Mouse (Mus musculus) MEL (cell line): ENCODE data around the gene Abcc3. TPM values are rescaled to one million over a fixed set of nuclear protein-coding genes. Genes with fewer than 3 reads are reported as not detected.

Experiments
- DNase-seq: peaks from one replicate; pipeline ENCODE4 v3.0.0; 2011; ENCODE audit warnings: low read depth, low spot score
- H3K27ac ChIP-seq: 2 replicates; pipeline ENCODE4 v1.5.1; 2012; ENCODE audit warnings: low read depth, mild to moderate bottlenecking, control low read depth, low read length, moderate library complexity; ENCODE audit not compliant: control insufficient read depth
- H3K27me3 ChIP-seq, 2 experiments: fragments of 150-350 bp in 1 of 2; sonication (generic) in 1 of 2; 2 replicates each; pipeline ENCODE4 v1.6.1; 2012; ENCODE audit warnings: low read length in 2 of 2, mild to moderate bottlenecking in 2 of 2, improper control_type of control experiment in 1 of 2, moderate library complexity in 1 of 2; ENCODE audit not compliant: insufficient read depth in 2 of 2, control insufficient read depth in 1 of 2
- H3K36me3 ChIP-seq, 2 experiments: 2 replicates each; pipeline ENCODE4 v1.6.1; 2012 to 2014; ENCODE audit warnings: low read length in 2 of 2, improper control_type of control experiment in 1 of 2, inconsistent platforms in 1 of 2, mild to moderate bottlenecking in 1 of 2; ENCODE audit not compliant: insufficient read depth in 2 of 2, control insufficient read depth in 1 of 2
- H3K4me1 ChIP-seq, 2 experiments: fragments of 150-350 bp in 1 of 2; sonication (generic) in 1 of 2; 2 replicates each; pipeline ENCODE4 v1.6.1; 2012; ENCODE audit warnings: low read length in 2 of 2, improper control_type of control experiment in 1 of 2, mild to moderate bottlenecking in 1 of 2; ENCODE audit not compliant: insufficient read depth in 2 of 2, control insufficient read depth in 1 of 2
- H3K4me3 ChIP-seq, 2 experiments: fragments of 150-350 bp in 1 of 2; sonication (generic) in 1 of 2; 2 replicates each; pipeline ENCODE4 v1.5.1; 2012; ENCODE audit warnings: low read depth in 2 of 2, low read length in 2 of 2, mild to moderate bottlenecking in 2 of 2, moderate library complexity in 2 of 2, control low read depth in 1 of 2, improper control_type of control experiment in 1 of 2; ENCODE audit not compliant: control insufficient read depth in 1 of 2, insufficient read depth in 1 of 2
- H3K79me2 ChIP-seq: 2 replicates; pipeline ENCODE4 v1.6.1; 2012; ENCODE audit warnings: mild to moderate bottlenecking, low read length, moderate library complexity; ENCODE audit not compliant: control insufficient read depth, poor library complexity, insufficient read depth
- H3K9ac ChIP-seq: 2 replicates; pipeline ENCODE4 v1.6.1; 2012; ENCODE audit warnings: low read depth, mild to moderate bottlenecking, control low read depth, low read length, moderate library complexity; ENCODE audit not compliant: control insufficient read depth, poor library complexity, severe bottlenecking
- H3K9me3 ChIP-seq: fragments of 150-350 bp; sonication (generic); replicated peaks from 2 replicates; pipeline ENCODE4 v1.6.1; 2012; ENCODE audit warnings: mild to moderate bottlenecking, low read length, improper control_type of control experiment, moderate library complexity; ENCODE audit not compliant: insufficient read depth
- CHD1 ChIP-seq: IDR thresholded peaks from 2 replicates; pipeline ENCODE4 v1.6.1; 2012; ENCODE audit warnings: low read depth, mild to moderate bottlenecking, inconsistent platforms, low read length, improper control_type of control experiment
- CHD2 ChIP-seq: IDR thresholded peaks from 2 replicates; pipeline ENCODE4 v1.6.1; 2011; ENCODE audit warnings: low read length, improper control_type of control experiment
- ELF1 ChIP-seq: IDR thresholded peaks from 2 replicates; pipeline ENCODE4 v1.6.1; 2014; ENCODE audit warnings: low read depth, mild to moderate bottlenecking, inconsistent platforms, low read length, improper control_type of control experiment, moderate library complexity
- EP300 ChIP-seq, 2 experiments: IDR thresholded peaks; 2 replicates each; pipeline ENCODE4 v1.6.1; 2011; ENCODE audit warnings: improper control_type of control experiment in 2 of 2, low read length in 2 of 2, low read depth in 1 of 2, mild to moderate bottlenecking in 1 of 2
- GABPA ChIP-seq: IDR thresholded peaks from 2 replicates; pipeline ENCODE4 v1.6.1; 2012; ENCODE audit warnings: low read depth, mild to moderate bottlenecking, inconsistent platforms, low read length, improper control_type of control experiment, moderate library complexity
- GATA1 ChIP-seq: IDR thresholded peaks from 2 replicates; pipeline ENCODE4 v1.6.1; 2011; ENCODE audit warnings: low read depth, low read length, improper control_type of control experiment
- HCFC1 ChIP-seq: IDR thresholded peaks from 2 replicates; pipeline ENCODE4 v1.6.1; 2012; ENCODE audit warnings: low read depth, mild to moderate bottlenecking, inconsistent platforms, low read length, improper control_type of control experiment, moderate library complexity
- JUND ChIP-seq: IDR thresholded peaks from 2 replicates; pipeline ENCODE4 v1.6.1; 2011; ENCODE audit warnings: low read depth, mild to moderate bottlenecking, improper control_type of control experiment, low read length
- KAT2A ChIP-seq: conservative IDR thresholded peaks from 2 replicates; pipeline ENCODE4 v1.6.1; 2012; ENCODE audit warnings: low read depth, low read length, improper control_type of control experiment, inconsistent platforms
- MAFK ChIP-seq: IDR thresholded peaks from 2 replicates; pipeline ENCODE4 v1.6.1; 2011; ENCODE audit warnings: low read depth, mild to moderate bottlenecking, low read length, improper control_type of control experiment, borderline replicate concordance
- MAX ChIP-seq: IDR thresholded peaks from 2 replicates; pipeline ENCODE4 v1.6.1; 2011; ENCODE audit warnings: low read length, improper control_type of control experiment
- MXI1 ChIP-seq: IDR thresholded peaks from 2 replicates; pipeline ENCODE4 v1.6.1; 2011; ENCODE audit warnings: mild to moderate bottlenecking, low read depth, low read length, improper control_type of control experiment
- MYC ChIP-seq: IDR thresholded peaks from 2 replicates; pipeline ENCODE4 v1.6.1; 2011; ENCODE audit warnings: low read depth, mild to moderate bottlenecking, low read length, improper control_type of control experiment, moderate library complexity
- NELFE ChIP-seq: IDR thresholded peaks from 2 replicates; pipeline ENCODE4 v1.6.1; 2011; ENCODE audit warnings: low read depth, low read length, improper control_type of control experiment
- NRF1 ChIP-seq: IDR thresholded peaks from 2 replicates; pipeline ENCODE4 v1.6.1; 2014; ENCODE audit warnings: low read depth, mild to moderate bottlenecking, inconsistent platforms, low read length, improper control_type of control experiment, moderate library complexity; ENCODE audit not compliant: poor library complexity, insufficient read depth, severe bottlenecking
- POLR2A ChIP-seq, 2 experiments: IDR thresholded peaks; 2 replicates each; pipeline ENCODE4 v1.6.1; 2011 to 2012; ENCODE audit warnings: low read length in 2 of 2, mild to moderate bottlenecking in 2 of 2, control low read depth in 1 of 2, improper control_type of control experiment in 1 of 2, low read depth in 1 of 2, moderate library complexity in 1 of 2; ENCODE audit not compliant: control insufficient read depth in 1 of 2, insufficient read depth in 1 of 2, poor library complexity in 1 of 2
- POLR2AphosphoS2 ChIP-seq: IDR thresholded peaks from 2 replicates; pipeline ENCODE4 v1.6.1; 2011; ENCODE audit warnings: low read length, improper control_type of control experiment
- POLR2AphosphoS5 ChIP-seq: IDR thresholded peaks from 2 replicates; pipeline ENCODE4 v1.6.1; 2012; ENCODE audit warnings: low read depth, borderline replicate concordance, mild to moderate bottlenecking, inconsistent platforms, low read length, moderate library complexity, mixed read lengths
- RCOR1 ChIP-seq: IDR thresholded peaks from 2 replicates; pipeline ENCODE4 v1.6.1; 2012; ENCODE audit warnings: low read depth, mild to moderate bottlenecking, inconsistent platforms, low read length, improper control_type of control experiment
- SIN3A ChIP-seq: IDR thresholded peaks from 2 replicates; pipeline ENCODE4 v1.6.1; 2012; ENCODE audit warnings: low read length, improper control_type of control experiment, inconsistent platforms
- SMC3 ChIP-seq: IDR thresholded peaks from 2 replicates; pipeline ENCODE4 v1.6.1; 2011; ENCODE audit warnings: low read depth, low read length, improper control_type of control experiment
- TAL1 ChIP-seq: IDR thresholded peaks from 2 replicates; pipeline ENCODE4 v1.6.1; 2012; ENCODE audit warnings: mild to moderate bottlenecking, inconsistent platforms, low read length, moderate library complexity, mixed read lengths
- TCF12 ChIP-seq: IDR thresholded peaks from 2 replicates; pipeline ENCODE4 v1.6.1; 2014; ENCODE audit warnings: low read depth, mild to moderate bottlenecking, inconsistent platforms, low read length, improper control_type of control experiment, moderate library complexity
- USF2 ChIP-seq, 2 experiments: IDR thresholded peaks; 2 replicates each; pipeline ENCODE4 v1.6.1; 2011 to 2012; ENCODE audit warnings: improper control_type of control experiment in 2 of 2, low read length in 2 of 2, borderline replicate concordance in 1 of 2, inconsistent platforms in 1 of 2, low read depth in 1 of 2, mild to moderate bottlenecking in 1 of 2; ENCODE audit not compliant: insufficient read depth in 1 of 2
- ZC3H11A ChIP-seq: IDR thresholded peaks from 2 replicates; pipeline ENCODE4 v1.6.1; 2012; ENCODE audit warnings: low read depth, mild to moderate bottlenecking, inconsistent platforms, low read length, improper control_type of control experiment
- ZKSCAN1 ChIP-seq: IDR thresholded peaks from 2 replicates; pipeline ENCODE4 v1.6.1; 2012; ENCODE audit warnings: low read depth, mild to moderate bottlenecking, inconsistent platforms, low read length, improper control_type of control experiment, moderate library complexity
- polyA plus RNA-seq, 2 experiments: library from polyadenylated mRNA; stranded (reverse) in 1 of 2; unstranded in 1 of 2; fragments of >175 nt in 1 of 2; fragments of >200 nt in 1 of 2; gene quantifications; 2 replicates each; pipeline versions ENCODE4 v1.2.1 to v1.2.4; 2012; ENCODE audit warnings: low replicate concordance in 2 of 2, low read depth in 1 of 2; ENCODE audit not compliant: insufficient read length in 2 of 2, insufficient read depth in 1 of 2, missing spikeins in 1 of 2
- total RNA-seq: library from RNA; depleted of rRNA; stranded (reverse); fragments of 300-350 nt; gene quantifications from 2 replicates; pipeline ENCODE4 v1.2.3, GENCODE M21; 2012

Abcc3 gene
- total and polyA plus RNA-seq, 3 experiments = 0.27 to 0.29 TPM; not detected in 1

DNA sequence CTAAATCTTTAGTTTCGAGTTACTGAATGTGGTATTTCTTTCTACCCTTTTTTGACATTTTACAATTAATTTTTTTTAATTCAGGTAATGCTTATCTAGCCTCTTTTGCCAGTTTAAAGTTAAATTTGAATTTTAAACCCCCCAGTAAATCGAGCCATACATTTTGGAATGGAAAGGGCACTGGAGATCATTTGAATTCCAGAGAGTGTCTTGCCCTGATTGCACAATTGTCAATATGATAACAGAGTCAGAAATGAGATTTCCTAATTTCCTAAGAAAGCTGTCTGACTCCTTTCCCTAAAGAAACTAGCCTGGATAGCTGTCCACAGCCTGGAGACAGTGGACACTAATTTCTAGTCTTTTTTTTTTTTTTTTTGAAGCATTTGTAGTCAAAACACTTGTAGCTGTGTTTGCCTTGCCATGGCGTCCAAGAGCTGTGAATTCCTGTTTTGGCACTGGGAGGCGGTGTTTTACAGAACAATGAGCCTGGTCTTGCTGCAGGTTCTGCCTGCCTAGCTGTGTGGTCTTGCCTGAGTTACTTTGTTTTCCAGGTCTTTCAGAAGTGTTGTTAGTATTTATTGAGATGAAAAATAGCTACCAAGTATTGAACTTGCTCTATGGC, 63.4 kb downstream of the Abcc3 start (continued):
- TF ChIP-seq ZC3H11A (no peak), ELF1 (no peak), MYC (no peak), HCFC1 (no peak), JUND (no peak), GABPA (no peak), TCF12 (no peak), ZKSCAN1 (no peak), POLR2A (IDR thresholded peaks at IDR 0.05; ENCODE audit: control insufficient read depth in 1 of 2, insufficient read depth in 1 of 2, low read depth in 1 of 2, low read length in 2 of 2, poor library complexity in 1 of 2) (no peak), CHD1 (no peak), SMC3 (peak; percentile 54)

DNA sequence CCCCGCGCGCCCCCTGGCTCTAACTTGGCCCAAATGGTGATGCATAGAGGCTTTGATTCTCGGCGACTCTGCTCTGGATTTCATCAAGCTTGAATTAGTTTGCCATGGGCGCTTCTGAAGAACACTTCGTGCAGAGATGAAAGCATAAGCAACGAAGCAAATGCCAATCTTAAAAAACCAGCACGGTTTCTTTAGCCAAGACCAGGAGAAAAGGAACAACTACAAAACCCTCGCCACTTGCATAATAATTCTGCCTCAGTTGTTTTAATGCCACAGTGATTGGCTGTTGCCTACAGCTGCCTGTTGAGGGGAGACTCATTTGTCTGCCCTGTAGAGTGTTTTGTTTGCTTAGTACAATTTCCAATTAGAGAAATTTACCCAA, 64.2 kb downstream of the Abcc3 start:
- no peak for TF ChIP-seq NRF1
- no peak for TF ChIP-seq TCF12
- TF ChIP-seq GABPA = no peak
- no peak for TF ChIP-seq CHD1
- TF ChIP-seq SIN3A = peak; percentile 6; the same call in 1 of the 2 replicates
- Histone ChIP-seq H3K9ac (peak overlapping the region; percentile 93), H3K9me3 (no peaks in the 10 kb centered on the region), H3K79me2 (peaks cover 10% of the 10 kb centered on the region), H3K4me3 (peak overlapping the region; percentile 93 to 94), H3K4me1 (peaks cover 2 to 8% of the 10 kb centered on the region in 2 experiments; a peak in 3 of 4 replicates), H3K27ac (no peak overlapping the region), H3K36me3 (peaks cover 0 to 19% of the 10 kb centered on the region in 2 experiments; a peak in 2 of 4 replicates), H3K27me3 (no peaks in the 10 kb centered on the region)
- peak; percentile 43 for DNase-seq

DNA sequence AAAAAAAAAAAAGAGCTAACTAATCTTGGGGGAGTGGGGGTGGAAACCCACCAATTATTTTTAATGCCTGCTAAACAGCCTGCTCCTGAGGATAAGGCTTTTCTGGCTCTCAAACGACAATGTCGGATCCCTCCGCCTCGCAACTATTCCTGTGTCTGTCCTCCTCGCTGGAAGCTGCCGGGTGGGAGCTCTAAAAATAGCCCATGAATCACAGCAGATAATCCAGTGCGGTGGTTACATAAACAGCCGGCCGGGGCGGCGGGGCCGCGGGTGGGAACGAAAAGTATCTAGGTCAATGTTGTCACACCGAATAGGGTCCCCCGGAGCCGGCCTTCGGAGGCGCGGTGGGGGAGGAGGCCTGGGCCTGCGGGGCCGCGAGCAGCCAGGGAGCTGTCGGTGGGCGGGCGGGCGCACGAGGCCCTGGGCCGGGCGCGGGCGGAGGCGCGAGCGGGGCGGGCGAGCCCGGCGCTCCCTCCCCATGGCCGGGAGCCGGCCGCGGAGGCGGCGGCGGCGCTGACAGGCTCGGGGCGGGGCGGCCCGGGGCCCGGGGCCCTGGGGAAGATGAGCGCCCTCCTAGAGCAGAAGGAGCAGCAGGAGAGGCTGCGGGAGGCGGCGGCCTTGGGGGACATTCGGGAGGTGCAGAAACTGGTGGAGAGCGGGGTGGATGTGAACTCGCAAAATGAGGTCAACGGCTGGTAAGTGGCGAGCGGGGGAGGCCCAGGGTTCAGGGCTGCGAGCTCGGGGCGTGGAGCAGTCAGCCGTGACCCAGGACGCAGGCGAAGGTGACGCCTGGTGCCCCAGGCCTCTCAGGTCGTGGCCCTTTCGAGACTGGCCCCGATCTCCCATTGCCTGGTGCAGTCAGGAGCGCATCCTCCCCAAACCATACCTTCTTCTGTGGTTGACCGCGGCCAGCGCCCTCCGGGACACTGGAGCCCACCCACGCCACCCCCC, 64.8 kb downstream of the Abcc3 start, which contains the start of gene Ankrd40:
Gene Ankrd40, plus strand, starts transcription at position 309 of the 951 bp plus-strand sequence.
- Histone ChIP-seq H3K9me3 (no peaks in the 10 kb centered on the region), H3K27ac (peak within 1 kb of the TSS; percentile 51), H3K4me1 (peaks cover 0 to 8% of the 10 kb centered on the region in 2 experiments; a peak in 1 of 4 replicates), H3K27me3 (no peaks in the 10 kb centered on the region), H3K9ac (peak within 1 kb of the TSS; percentile 93), H3K36me3 (peaks cover 0 to 18% of the 10 kb centered on the region in 2 experiments; a peak in 2 of 4 replicates), H3K79me2 (peaks cover 10% of the 10 kb centered on the region), H3K4me3 (peak within 1 kb of the TSS; percentile 93 to 94)
- peak; percentile 94 for DNase-seq
- peak; percentile 46; the same call in 1 of the 2 replicates for TF ChIP-seq CHD2
- no peak for TF ChIP-seq USF2 (IDR thresholded peaks at IDR 0.05; ENCODE audit: borderline replicate concordance in 1 of 2, insufficient read depth in 1 of 2, low read depth in 1 of 2, low read length in 2 of 2)
- TF ChIP-seq MXI1 = peak; percentile 91
- peak; percentile 63; the same call in 1 of the 2 replicates for TF ChIP-seq GATA1
- no peak for TF ChIP-seq POLR2AphosphoS5
- TF ChIP-seq TAL1 = no peak
- peak; percentile 69 for TF ChIP-seq MAX
- no peak for TF ChIP-seq POLR2AphosphoS2
- peak; percentile 67; the same call in 1 of the 2 replicates for TF ChIP-seq KAT2A
- peak in 1 of 2 experiments; percentile 55; a peak in 1 of 4 replicates for TF ChIP-seq EP300 (IDR thresholded peaks at IDR 0.05; ENCODE audit: low read depth in 1 of 2, low read length in 2 of 2)
- peak; percentile 93 for TF ChIP-seq SIN3A
- peak; percentile 70 for TF ChIP-seq NELFE
- TF ChIP-seq JUND = no peak
- peak; percentile 83 for TF ChIP-seq TCF12
- TF ChIP-seq RCOR1 = peak; percentile 98
- no peak; the same call in 1 of the 2 replicates for TF ChIP-seq MAFK
